Mouse (Mus musculus): ENCODE measurements around the gene Rab11fip5. TPM values are rescaled to one million over a fixed set of nuclear protein-coding genes. Genes with fewer than 3 reads are reported as not detected.
A peak's percentile ranks its signal among the peaks of the same experiment; 100 is the strongest.

Rab11fip5 gene
- 10 to 100 TPM; 62.7 to 80.9 (median 72.0) TPM for total RNA-seq (2022)

GRCm38 (mm10) chr6:85373951-85374733, at the start of gene Rab11fip5:
Rab11fip5 (minus strand) TSS chr6:85374634.
- DNase-seq (ENCODE audit: low spot score) = no peak

- no peak for DNase-seq (ENCODE audit: low spot score)
These were observed 49.5 kb upstream of the Rab11fip5 start, which contains the start of gene Noto for GRCm38 (mm10) chr6:85423836-85424379. Noto (plus strand) TSS chr6:85423886.

GRCm38 (mm10) chr6:85419150-85419549, 44.7 kb upstream of the Rab11fip5 start:
- no peak for DNase-seq (ENCODE audit: low spot score)

GRCm38 (mm10) chr6:85415829-85416228, 41.4 kb upstream of the Rab11fip5 start:
- DNase-seq (ENCODE audit: low spot score) = no peak

- peak; percentile 40 for DNase-seq (ENCODE audit: low spot score)
These were observed 36.4 kb upstream of the Rab11fip5 start for GRCm38 (mm10) chr6:85410771-85411273.

GRCm38 (mm10) chr6:85409003-85409402, 34.6 kb upstream of the Rab11fip5 start:
- no peak for DNase-seq (ENCODE audit: low spot score)

GRCm38 (mm10) chr6:85403039-85403438, 28.6 kb upstream of the Rab11fip5 start:
- DNase-seq (ENCODE audit: low spot score) = no peak

GRCm38 (mm10) chr6:85402613-85403012, 28.2 kb upstream of the Rab11fip5 start:
- DNase-seq (ENCODE audit: low spot score) = peak; percentile 76

GRCm38 (mm10) chr6:85399715-85400114, 25.3 kb upstream of the Rab11fip5 start:
- no peak for DNase-seq (ENCODE audit: low spot score)

GRCm38 (mm10) chr6:85397165-85397564, 22.7 kb upstream of the Rab11fip5 start:
- peak; percentile 48 for DNase-seq (ENCODE audit: low spot score)

- no peak for DNase-seq (ENCODE audit: low spot score)
These were observed 20.9 kb upstream of the Rab11fip5 start for GRCm38 (mm10) chr6:85395360-85395759.

- no peak for DNase-seq (ENCODE audit: low spot score)
These were observed 17.4 kb upstream of the Rab11fip5 start for GRCm38 (mm10) chr6:85391803-85392202.

- DNase-seq (ENCODE audit: low spot score) = no peak
These were observed 14.2 kb upstream of the Rab11fip5 start for GRCm38 (mm10) chr6:85388608-85389007.

GRCm38 (mm10) chr6:85382791-85383190, 8.4 kb upstream of the Rab11fip5 start:
- no peak for DNase-seq (ENCODE audit: low spot score)

GRCm38 (mm10) chr6:85381648-85382020, 7.2 kb upstream of the Rab11fip5 start:
- DNase-seq (ENCODE audit: low spot score) = no peak

GRCm38 (mm10) chr6:85380901-85381647, 6.6 kb upstream of the Rab11fip5 start:
- no peak for DNase-seq (ENCODE audit: low spot score)

- peak; percentile 90 for DNase-seq (ENCODE audit: low spot score)
These were observed 5.9 kb upstream of the Rab11fip5 start for GRCm38 (mm10) chr6:85380201-85380900.

- no peak for DNase-seq (ENCODE audit: low spot score)
These were observed 4.2 kb upstream of the Rab11fip5 start for GRCm38 (mm10) chr6:85378629-85379028.

- DNase-seq (ENCODE audit: low spot score) = no peak
These were observed 3.4 kb upstream of the Rab11fip5 start for GRCm38 (mm10) chr6:85377876-85378275.

GRCm38 (mm10) chr6:85377066-85377734, 2.8 kb upstream of the Rab11fip5 start:
- DNase-seq (ENCODE audit: low spot score) = no peak

GRCm38 (mm10) chr6:85374734-85375114, 290 bp upstream of the Rab11fip5 start:
- peak; percentile 95 for DNase-seq (ENCODE audit: low spot score)

Measured in heart, adult 8-10 months (tissue).